Mouse (Mus musculus) CH12.LX (cell line): ENCODE data around the gene Myh9.

ENCODE experiments used
- CTCF ChIP-seq, 2 experiments: IDR thresholded peaks in 1 of 2; conservative IDR thresholded peaks in 1 of 2; 2 replicates each; pipeline ENCODE4 v1.5.1; 2011 to 2012; ENCODE audit warnings: low read depth in 2 of 2, low read length in 2 of 2, improper control_type of control experiment in 1 of 2, inconsistent platforms in 1 of 2, mild to moderate bottlenecking in 1 of 2, moderate library complexity in 1 of 2
- POLR2A ChIP-seq: IDR thresholded peaks from 2 replicates; pipeline ENCODE4 v1.6.1; 2011; ENCODE audit warnings: low read depth, mild to moderate bottlenecking, improper control_type of control experiment, low read length
- ZC3H11A ChIP-seq: IDR thresholded peaks from 2 replicates; pipeline ENCODE4 v1.6.1; 2012; ENCODE audit warnings: low read depth, mild to moderate bottlenecking, inconsistent platforms, low read length, improper control_type of control experiment

DNA sequence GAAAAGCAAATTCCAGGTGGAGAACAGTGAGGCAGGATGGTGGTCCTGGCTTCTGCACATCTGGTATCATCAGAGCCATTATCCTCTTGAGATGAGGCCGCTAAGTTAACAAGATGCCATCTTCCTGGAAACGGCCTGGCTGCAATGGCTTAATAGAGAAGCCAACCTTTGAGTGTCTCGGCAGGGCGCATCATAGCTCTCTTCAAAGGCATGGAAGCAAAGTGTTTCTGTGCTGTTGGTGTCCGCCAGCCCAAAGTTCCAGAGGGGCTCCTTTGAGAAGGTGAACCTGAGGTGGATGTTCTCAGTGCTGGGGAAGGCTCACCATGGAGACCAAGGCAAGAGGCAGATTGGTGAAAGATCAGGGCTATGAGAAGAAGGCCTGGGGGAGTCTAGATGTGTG is 110.4 kb downstream of the Myh9 start:
- TF ChIP-seq POLR2A (no peak), CTCF (conservative IDR thresholded peaks at IDR 0.05 in 1 of 2, IDR thresholded peaks at IDR 0.05 in 1 of 2; ENCODE audit: low read depth in 2 of 2, low read length in 2 of 2) (no peak), ZC3H11A (no peak)
